Mouse (Mus musculus) ZHBTc4 (cell line): ENCODE measurements around the gene Il17c.

ENCODE experiments used
- DNase-seq: peaks from one replicate; pipeline ENCODE4 v3.0.0-alpha.2; 2011; ENCODE audit warnings: low read depth, low spot score

Gene Il17c

DNA sequence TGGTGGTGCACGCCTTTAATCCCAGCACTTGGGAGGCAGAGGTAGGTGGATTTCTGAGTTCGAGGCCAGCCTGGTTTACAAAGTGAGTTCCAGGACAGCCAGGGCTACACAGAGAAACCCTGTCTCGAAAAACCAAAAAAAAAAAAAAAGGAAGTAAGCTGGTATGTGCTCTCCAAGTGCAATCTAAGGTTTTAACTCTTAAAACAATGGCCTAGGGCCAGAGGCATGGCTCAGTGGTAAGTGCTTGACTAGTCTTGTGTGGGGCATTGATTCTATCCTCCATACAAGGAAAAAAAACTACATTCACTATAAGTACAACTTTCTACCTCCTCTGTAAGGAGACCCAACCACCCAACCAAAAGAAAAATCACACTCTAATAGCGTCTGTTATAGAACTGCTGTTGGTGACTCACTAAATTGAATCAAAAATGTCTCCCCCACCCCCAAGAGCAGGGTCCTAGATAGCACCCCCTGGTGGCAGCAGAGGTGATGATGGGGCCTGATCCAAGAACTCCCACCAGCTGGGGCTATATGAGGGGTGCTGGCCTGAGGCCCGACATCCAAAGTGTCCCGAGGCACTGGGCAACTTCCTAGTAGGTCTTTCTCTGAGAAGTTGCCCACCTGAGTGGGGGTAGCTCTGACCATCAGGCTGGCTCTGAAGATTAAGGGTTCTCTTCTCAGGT lies 37.5 kb downstream of the Il17c start:
- DNase-seq, result peak; percentile 64

DNA sequence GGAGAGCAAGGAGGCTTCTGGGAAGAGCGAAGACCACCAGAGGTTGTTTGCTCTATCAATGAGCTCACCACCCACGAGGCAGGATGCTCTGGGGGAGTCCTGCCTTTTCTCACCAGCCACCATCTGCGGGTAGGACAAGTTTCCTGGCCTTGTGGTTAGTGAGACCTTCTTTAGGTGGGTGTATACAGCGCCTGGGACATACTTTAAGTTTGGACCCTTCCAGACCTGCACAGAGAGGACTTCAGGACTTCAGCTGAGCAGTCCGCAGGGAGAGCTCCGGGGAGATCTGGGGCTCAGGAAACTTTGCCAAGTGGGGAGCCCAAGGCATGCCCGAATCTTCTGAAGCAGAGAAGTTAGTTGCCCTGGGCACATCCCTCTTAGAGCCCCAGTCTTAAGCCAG lies 38.2 kb downstream of the Il17c start:
- no peak for DNase-seq

DNA sequence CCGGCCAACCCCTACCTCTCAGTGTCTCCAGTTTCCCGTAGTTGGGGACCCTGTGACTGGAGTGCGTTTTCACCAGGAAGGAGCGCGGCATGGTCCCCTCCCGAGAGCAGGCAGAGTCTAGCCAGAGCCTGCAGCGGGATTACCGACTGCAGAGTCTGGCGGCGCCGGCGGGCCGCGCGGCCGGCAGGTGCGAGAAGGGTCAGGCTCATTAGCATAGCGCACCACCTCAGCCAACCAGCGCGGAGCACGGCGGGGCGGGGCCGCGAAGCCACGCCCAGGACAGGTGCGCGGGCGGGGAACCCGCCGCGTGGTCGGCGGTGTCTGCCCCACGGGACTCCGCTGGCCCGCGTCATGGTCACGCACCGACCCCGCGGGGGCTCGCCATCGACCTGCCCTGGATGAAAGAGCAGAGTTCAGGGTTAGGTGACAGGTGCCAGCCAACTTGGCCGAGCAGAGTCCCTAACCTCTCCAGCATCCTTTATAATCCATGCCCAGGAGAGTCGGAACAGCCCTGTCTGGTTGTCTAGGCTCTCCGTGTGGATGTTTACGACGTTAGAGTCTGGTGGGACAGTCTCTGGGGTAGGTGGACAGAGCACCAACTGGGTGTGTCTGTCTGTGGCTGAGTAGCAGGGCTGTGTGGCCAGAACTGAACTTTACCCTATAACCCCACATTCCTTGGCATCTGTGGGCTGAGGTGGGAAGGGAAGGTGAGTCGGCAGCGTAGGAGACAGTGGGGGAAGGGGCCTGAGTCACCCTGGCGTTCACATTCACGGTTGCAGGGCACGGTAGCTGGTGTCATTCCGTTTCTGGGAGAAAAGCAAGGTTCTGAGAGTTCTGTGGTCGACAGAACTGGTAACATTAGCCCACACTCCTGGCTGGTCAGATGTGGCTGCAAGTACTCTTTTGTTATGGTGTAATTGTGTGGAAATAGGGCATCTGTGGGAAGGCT lies 39.0 kb downstream of the Il17c start, which contains the start of gene Snai3:
Gene Snai3 (minus strand): TSS at position 210 of the 949 bp plus-strand sequence.
- peak; percentile 76 for DNase-seq

DNA sequence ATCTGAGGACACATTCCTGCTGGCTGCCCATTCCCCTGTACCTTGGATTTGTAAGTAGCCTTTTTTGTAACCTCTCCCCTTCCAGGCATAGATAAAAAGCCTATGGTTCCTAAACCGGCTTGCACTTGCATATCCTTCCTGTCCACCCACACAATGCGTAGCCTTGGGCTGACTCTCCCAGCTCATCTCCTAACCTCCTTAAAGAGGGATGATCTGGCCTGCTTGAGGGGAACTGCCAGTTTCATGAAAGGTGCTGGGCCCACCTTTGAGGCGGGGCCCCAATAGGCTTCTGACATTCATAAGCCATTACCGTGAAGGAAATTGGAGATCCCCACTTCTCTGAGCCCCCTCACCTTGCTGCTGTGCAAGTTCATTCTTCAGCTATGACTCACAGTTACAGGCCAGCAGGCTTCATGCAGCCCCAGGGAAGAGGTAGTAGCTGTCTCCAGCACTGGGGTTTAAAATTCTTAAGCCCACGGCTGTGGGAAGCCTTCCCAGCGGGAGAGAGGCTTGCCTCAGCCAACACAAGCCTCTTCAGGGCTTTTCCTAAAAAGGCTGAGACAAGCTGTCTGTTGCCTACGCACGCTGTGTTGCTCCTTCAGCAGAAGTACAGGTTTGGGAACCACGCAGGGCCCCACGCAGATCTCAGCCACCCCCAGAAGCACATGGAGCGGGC lies 39.8 kb downstream of the Il17c start:
- no peak for DNase-seq

DNA sequence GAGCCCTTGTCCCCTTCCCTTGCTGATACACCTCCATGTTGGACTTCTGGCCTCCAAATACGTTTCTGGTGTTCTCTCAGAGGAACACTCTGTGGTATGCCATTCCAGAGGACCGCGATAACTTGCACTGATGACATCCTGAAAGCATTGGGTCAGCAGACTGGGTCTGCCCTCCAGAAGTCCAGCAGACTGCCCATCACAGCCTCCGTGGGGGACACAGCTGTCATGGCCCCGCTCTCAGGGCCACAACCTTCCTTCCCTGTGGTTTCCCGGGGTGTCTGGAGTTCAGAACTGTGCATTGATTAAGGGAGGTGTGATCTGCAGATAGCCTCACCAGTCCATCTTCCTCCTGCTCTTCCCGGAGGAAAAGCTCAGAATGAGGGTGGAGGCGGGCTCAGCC lies 40.7 kb downstream of the Il17c start:
- DNase-seq, result no peak

DNA sequence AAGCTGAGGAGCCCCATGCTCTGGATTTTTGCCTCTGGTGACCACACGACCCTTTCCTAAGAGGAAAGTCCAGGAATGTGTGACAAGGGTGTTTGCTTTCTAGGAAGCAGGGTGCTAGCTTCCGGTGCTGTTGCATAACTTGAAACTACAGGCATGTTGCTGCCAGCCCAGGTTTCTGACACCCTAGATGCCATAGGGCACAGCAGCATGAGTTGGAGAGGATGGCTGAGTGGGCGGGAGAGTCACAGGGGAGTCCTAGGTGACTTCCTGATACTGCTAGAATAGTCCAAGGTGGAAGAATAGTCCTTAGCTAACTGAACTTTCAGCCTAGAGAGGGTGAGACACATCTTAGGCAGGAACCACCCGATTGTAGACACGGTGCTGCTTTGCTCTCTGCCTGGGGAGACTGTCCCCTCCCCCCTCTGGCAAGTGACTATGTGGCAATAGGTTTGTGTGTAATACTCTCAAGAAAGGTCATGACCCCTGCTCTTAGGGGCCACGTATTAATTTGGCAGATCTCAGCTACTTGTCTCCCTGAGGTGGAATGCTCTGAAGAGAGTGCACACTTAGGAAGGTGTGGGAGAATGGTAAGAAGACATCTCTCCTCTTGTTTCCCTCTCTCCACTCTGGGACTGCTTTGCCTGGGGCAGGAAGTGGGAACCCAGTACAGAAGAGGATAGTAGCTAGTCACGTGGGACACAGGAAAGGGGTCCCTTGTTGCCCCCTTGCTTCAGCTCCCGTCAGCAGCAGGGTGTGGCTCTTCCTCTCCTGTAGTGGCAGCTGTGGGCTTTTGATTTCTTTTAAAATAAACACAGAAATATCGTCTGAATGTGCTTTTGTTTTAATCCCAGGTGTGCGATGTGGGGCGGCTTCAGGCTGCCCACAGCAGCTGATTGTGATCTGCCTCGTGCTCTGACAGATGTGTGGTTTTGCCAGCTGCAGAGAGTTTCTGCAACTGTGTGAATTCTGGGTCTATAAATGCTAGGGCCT lies 42.1 kb downstream of the Il17c start:
- DNase-seq, result no peak

DNA sequence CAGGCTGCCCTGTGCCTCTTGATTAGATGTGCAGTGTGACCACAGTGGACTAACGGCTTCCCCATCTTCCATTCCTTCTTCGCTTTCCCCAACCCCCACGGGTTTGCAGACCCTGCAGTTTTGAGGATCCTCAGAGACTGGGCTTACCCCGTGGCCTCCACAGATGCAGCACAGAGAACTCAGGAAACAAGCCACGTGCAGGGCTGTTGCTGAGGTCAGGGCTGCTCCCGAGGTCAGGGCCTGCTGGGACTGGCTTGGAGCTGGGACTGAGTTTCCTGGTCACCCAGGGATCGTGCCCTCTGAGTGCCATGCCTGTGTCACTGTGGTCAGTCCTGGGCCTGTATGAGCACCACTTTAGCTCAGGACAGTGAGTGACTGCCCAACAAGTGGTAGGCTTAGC lies 43.2 kb downstream of the Il17c start:
- no peak for DNase-seq

DNA sequence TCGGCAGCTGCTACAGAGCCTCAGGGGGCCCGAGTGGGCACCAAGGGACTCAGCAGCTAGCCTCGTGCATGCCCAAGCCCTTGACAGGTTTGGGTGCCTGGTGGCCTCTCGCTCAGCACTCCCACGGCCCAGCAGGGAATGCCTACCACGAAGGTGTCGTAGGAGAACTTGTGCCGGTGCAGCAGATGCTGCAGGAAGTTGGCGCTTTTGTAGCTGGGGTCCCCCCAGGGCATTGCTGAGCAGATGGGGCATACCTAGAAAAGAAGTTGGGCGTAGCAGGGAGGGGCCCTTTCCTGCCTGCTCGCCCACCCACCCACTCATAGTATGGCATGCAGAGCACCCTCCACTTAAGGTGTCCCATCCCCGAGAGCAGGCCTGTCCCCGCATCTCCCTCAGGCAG lies 46.0 kb downstream of the Il17c start:
- no peak for DNase-seq

DNA sequence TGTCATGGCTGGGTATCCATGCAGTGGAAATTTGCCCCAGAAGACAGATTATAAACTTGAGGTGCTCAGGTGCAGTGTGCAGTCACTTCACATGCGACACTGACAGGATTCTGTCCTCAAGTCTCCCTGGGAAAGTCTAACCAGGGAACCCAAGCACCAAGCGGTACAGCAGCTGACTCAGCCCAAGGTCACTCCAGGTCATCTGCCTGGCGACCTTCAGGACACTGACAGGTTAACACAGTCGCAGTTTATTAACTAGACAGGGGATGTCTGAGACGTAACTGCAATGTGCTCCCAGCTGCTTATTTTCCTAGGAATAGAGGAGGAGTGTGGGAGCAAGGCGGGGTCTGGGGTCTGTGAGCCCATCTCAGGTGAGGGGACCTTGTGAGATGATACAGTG lies 47.6 kb downstream of the Il17c start:
- DNase-seq, result no peak

DNA sequence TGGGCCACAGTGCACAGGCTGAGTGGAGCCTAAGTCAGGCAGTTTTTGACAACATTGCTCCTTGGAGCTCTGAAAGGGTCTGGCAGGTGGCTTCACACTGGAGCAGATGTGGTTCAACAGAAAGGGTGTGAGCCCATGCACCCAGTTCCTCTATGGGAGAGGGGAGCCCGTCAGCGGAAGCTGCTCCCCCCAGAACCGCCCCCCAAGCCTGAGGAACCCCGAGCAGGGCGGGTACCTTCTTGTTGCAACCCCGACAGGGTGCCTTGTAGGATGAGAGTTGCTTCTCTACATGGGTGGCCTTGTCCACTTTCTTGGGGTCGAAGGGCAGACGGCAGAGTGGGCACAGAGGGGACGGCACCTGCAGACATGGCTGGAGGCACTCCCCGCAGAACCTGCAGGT lies 48.1 kb downstream of the Il17c start:
- DNase-seq, result no peak

DNA sequence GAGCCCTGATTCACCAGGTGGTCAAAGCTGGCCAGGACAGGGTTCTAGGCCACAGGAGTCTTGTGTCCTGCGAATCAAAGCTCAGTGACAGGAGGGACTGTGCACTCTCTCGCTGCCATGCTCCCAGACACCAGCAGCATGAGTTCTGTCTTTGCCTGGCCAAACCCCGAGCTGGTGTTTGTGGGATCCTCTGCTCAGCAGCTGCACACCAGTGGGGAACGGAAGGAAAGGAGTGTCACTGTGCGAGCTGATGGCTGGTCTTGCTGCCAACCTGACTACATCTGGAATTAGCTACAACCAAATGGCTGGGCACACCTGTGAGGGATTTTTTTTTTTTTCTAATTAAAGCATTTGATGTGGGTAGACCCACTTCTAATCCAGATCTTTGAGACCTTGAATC lies 48.9 kb downstream of the Il17c start:
- no peak for DNase-seq
